Mouse (Mus musculus) forebrain, embryonic 13.5 days (tissue): ENCODE data around the gene Slu7. TPM values are rescaled to one million over a fixed set of nuclear protein-coding genes. Genes with fewer than 3 reads are reported as not detected.

Experiments used
- ATAC-seq: fragments of 200-750 bp; cut with Nextera tagmentation; 2 replicates; pipeline ENCODE4 v1.8.0; 2017
- H3K27ac ChIP-seq: fragments of 300-500 bp; sonication (generic); 2 replicates; pipeline ENCODE4 v1.5.1; 2015; ENCODE audit warnings: inconsistent platforms, mild to moderate bottlenecking, moderate library complexity
- H3K27me3 ChIP-seq: fragments of 300-500 bp; sonication (generic); 2 replicates; pipeline ENCODE4 v1.6.1; 2015; ENCODE audit warnings: mild to moderate bottlenecking, inconsistent platforms
- H3K36me3 ChIP-seq: fragments of 300-500 bp; sonication (generic); 2 replicates; pipeline ENCODE4 v1.6.1; 2015; ENCODE audit warnings: mild to moderate bottlenecking, inconsistent platforms; ENCODE audit not compliant: poor library complexity, severe bottlenecking
- H3K4me1 ChIP-seq: fragments of 300-500 bp; sonication (generic); 2 replicates; pipeline ENCODE4 v1.6.1; 2015; ENCODE audit warnings: inconsistent platforms
- H3K4me2 ChIP-seq: fragments of 300-500 bp; sonication (generic); 2 replicates; pipeline ENCODE4 v1.6.1; 2015; ENCODE audit warnings: inconsistent platforms, mild to moderate bottlenecking, moderate library complexity
- H3K4me3 ChIP-seq: fragments of 300-500 bp; sonication (generic); 2 replicates; pipeline ENCODE4 v1.5.1; 2015; ENCODE audit warnings: mild to moderate bottlenecking, inconsistent platforms
- H3K9ac ChIP-seq: fragments of 300-500 bp; sonication (generic); 2 replicates; pipeline ENCODE4 v1.6.1; 2015; ENCODE audit warnings: mild to moderate bottlenecking, inconsistent platforms
- H3K9me3 ChIP-seq: fragments of 300-500 bp; sonication (generic); replicated peaks from 2 replicates; pipeline ENCODE4 v1.6.1; 2016; ENCODE audit warnings: inconsistent platforms
- WGBS: fragments of 180-500 bp; shearing (Covaris S2); methylation state at CpG from one replicate; pipeline ENCODE4 v1.1.7; 2015; 5-methylcytosine and 5-hydroxymethylcytosine counted together
- polyA plus RNA-seq: library from polyadenylated mRNA; unstranded; fragments of >200 nt; fragmentation: Nextera tagmentation; extraction: Ambion mirVana; gene quantifications from 2 replicates; pipeline ENCODE4 v1.2.1, GENCODE M21; 2015

The Slu7 gene
- polyA plus RNA-seq, 1 experiment from 2014 or later = 68.4 TPM

DNA sequence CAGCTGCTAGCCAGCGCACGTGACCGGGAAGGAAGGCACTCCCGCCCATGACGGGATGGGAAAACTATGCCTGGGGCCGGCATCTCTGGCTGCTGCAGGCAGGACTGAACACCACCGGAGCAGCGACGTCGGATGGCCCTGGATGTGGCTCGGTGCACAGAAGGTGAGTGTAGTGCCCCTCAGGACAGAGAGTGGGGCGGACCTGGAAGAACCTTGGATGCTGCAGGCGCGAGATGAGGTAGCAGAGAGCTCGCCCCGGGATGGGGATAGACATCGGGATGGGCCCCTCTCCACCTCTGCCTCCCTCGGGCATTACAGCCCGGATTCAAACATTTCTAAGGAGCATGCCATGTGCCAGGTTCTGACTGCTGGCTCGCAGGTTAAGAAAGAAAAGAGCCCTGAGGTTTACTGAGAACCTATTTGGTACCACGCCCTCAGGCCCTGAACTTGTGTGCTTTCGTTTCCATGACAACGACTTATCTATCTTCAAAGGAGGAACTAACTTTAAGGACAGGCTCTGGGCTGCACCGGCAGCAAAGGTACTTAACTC lies 40.8 kb downstream of the Slu7 start, which contains the start of gene C1qtnf2:
Gene C1qtnf2 (plus strand): TSS at position 52 of the 550 bp plus-strand sequence.
- peaks cover 7% of the 10 kb centered on the region for H3K4me1 ChIP-seq
- H3K27ac ChIP-seq = no peak within 1 kb of the TSS
- H3K9me3 ChIP-seq = no peaks in the 10 kb centered on the region
- H3K4me2 ChIP-seq = peak within 1 kb of the TSS; percentile 63
- H3K9ac ChIP-seq = peak within 1 kb of the TSS; percentile 57
- ATAC-seq = peak; percentile 84
- WGBS = 2% methylated on average over 24 of the region's 24 CpGs
- H3K4me3 ChIP-seq = peak within 1 kb of the TSS; percentile 35
- no peaks in the 10 kb centered on the region for H3K36me3 ChIP-seq
- peaks cover 4% of the 10 kb centered on the region; the same call in 1 of the 2 replicates for H3K27me3 ChIP-seq

GRCm38 (mm10) chr11:43479376-43479775 lies 45.8 kb downstream of the Slu7 start:
- WGBS = 96% methylated on average over 3 of the region's 3 CpGs
- no peak for ATAC-seq
- Histone ChIP-seq H3K9ac (no peak overlapping the region), H3K9me3 (no peaks in the 10 kb centered on the region), H3K36me3 (no peaks in the 10 kb centered on the region), H3K27ac (no peak overlapping the region), H3K4me1 (peaks cover 6% of the 10 kb centered on the region), H3K4me3 (no peak overlapping the region), H3K27me3 (peaks cover 4% of the 10 kb centered on the region), H3K4me2 (no peak overlapping the region)

- no peak for ATAC-seq
- Histone ChIP-seq H3K9me3 (no peaks in the 10 kb centered on the region), H3K9ac (no peak overlapping the region), H3K27ac (no peak overlapping the region), H3K4me3 (no peak overlapping the region), H3K4me1 (peaks cover 8% of the 10 kb centered on the region; the same call in 1 of the 2 replicates), H3K27me3 (no peaks in the 10 kb centered on the region; the same call in 1 of the 2 replicates), H3K36me3 (no peaks in the 10 kb centered on the region), H3K4me2 (no peak overlapping the region)
- WGBS = 57% methylated on average over 5 of the region's 5 CpGs
Measured at GRCm38 (mm10) chr11:43480561-43480960, 47.0 kb downstream of the Slu7 start.

GRCm38 (mm10) chr11:43481672-43482522 lies 48.4 kb downstream of the Slu7 start:
- no peak for ATAC-seq
- Histone ChIP-seq H3K4me3 (no peak overlapping the region), H3K27ac (no peak overlapping the region), H3K4me2 (no peak overlapping the region), H3K27me3 (no peaks in the 10 kb centered on the region; the same call in 1 of the 2 replicates), H3K4me1 (peaks cover 8% of the 10 kb centered on the region; the same call in 1 of the 2 replicates), H3K9me3 (no peaks in the 10 kb centered on the region), H3K9ac (no peak overlapping the region), H3K36me3 (no peaks in the 10 kb centered on the region)
- WGBS = 63% methylated on average over 3 of the region's 3 CpGs

GRCm38 (mm10) chr11:43483122-43483792 lies 49.7 kb downstream of the Slu7 start:
- Histone ChIP-seq H3K27me3 (no peaks in the 10 kb centered on the region; the same call in 1 of the 2 replicates), H3K9ac (no peak overlapping the region), H3K4me1 (peaks cover 8% of the 10 kb centered on the region; the same call in 1 of the 2 replicates), H3K4me2 (no peak overlapping the region), H3K36me3 (no peaks in the 10 kb centered on the region), H3K4me3 (no peak overlapping the region), H3K9me3 (no peaks in the 10 kb centered on the region), H3K27ac (no peak overlapping the region)
- WGBS = 62% methylated on average over 6 of the region's 6 CpGs
- ATAC-seq = no peak

GRCm38 (mm10) chr11:43484057-43484456 lies 50.5 kb downstream of the Slu7 start:
- Histone ChIP-seq H3K27ac (no peak overlapping the region), H3K4me3 (no peak overlapping the region), H3K4me1 (peaks cover 8% of the 10 kb centered on the region; the same call in 1 of the 2 replicates), H3K27me3 (no peaks in the 10 kb centered on the region; the same call in 1 of the 2 replicates), H3K4me2 (no peak overlapping the region), H3K36me3 (no peaks in the 10 kb centered on the region), H3K9me3 (no peaks in the 10 kb centered on the region), H3K9ac (no peak overlapping the region)
- WGBS = 78% methylated on average over 4 of the region's 4 CpGs
- ATAC-seq = no peak

DNA sequence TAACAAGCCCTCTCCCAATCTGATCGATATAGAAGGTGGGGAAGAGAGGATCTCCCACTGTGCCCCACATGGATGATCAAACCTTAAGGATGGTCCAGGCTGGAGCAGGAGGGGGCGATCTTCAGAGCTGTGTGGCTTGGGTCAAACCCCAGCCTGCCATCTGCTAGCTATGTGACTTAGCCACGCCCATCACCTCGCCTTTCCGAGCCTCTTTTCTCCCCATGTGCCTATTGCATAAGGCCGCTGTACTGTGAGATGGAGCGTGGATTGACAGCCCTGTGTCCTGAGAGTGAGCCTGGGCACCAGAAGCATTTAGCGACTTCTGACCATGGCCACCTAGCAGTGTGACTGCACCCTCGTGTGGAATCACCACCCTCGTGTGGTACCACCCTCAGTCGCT lies 51.1 kb downstream of the Slu7 start:
- Histone ChIP-seq H3K4me3 (no peak overlapping the region), H3K9ac (no peak overlapping the region), H3K27me3 (no peaks in the 10 kb centered on the region; the same call in 1 of the 2 replicates), H3K4me1 (peaks cover 8% of the 10 kb centered on the region; the same call in 1 of the 2 replicates), H3K27ac (no peak overlapping the region), H3K9me3 (no peaks in the 10 kb centered on the region), H3K4me2 (peak overlapping the region; percentile 19; the same call in 1 of the 2 replicates), H3K36me3 (no peaks in the 10 kb centered on the region)
- 0 out of 2 replicates have a peak, but pooled peaks have one; percentile 50 for ATAC-seq
- WGBS = 44% methylated on average over 11 of the region's 11 CpGs

GRCm38 (mm10) chr11:43485855-43486254 lies 52.3 kb downstream of the Slu7 start:
- Histone ChIP-seq H3K27ac (no peak overlapping the region), H3K36me3 (no peaks in the 10 kb centered on the region), H3K27me3 (no peaks in the 10 kb centered on the region; the same call in 1 of the 2 replicates), H3K4me1 (peaks cover 8% of the 10 kb centered on the region; the same call in 1 of the 2 replicates), H3K9me3 (no peaks in the 10 kb centered on the region), H3K4me2 (no peak overlapping the region), H3K9ac (no peak overlapping the region), H3K4me3 (no peak overlapping the region)
- ATAC-seq = no peak
- 84% methylated on average over 9 of the region's 9 CpGs for WGBS

- WGBS = 27% methylated on average over 7 of the region's 7 CpGs
- H3K27me3 ChIP-seq = no peaks in the 10 kb centered on the region
- no peaks in the 10 kb centered on the region for H3K4me1 ChIP-seq
- no peak overlapping the region for H3K27ac ChIP-seq
- no peak overlapping the region for H3K9ac ChIP-seq
- peak; percentile 36 for ATAC-seq
- no peaks in the 10 kb centered on the region for H3K9me3 ChIP-seq
- H3K4me2 ChIP-seq = no peak overlapping the region
- no peak overlapping the region for H3K4me3 ChIP-seq
- H3K36me3 ChIP-seq = no peaks in the 10 kb centered on the region
Measured at GRCm38 (mm10) chr11:43492663-43493062, 59.1 kb downstream of the Slu7 start.

GRCm38 (mm10) chr11:43493815-43494409 lies 60.4 kb downstream of the Slu7 start:
- no peaks in the 10 kb centered on the region; the same call in 1 of the 2 replicates for H3K9me3 ChIP-seq
- H3K9ac ChIP-seq = no peak overlapping the region
- H3K4me3 ChIP-seq = no peak overlapping the region
- no peaks in the 10 kb centered on the region for H3K36me3 ChIP-seq
- ATAC-seq = peak; percentile 82
- H3K27me3 ChIP-seq = no peaks in the 10 kb centered on the region
- H3K27ac ChIP-seq = no peak overlapping the region
- no peaks in the 10 kb centered on the region for H3K4me1 ChIP-seq
- 13% methylated on average over 6 of the region's 6 CpGs for WGBS
- H3K4me2 ChIP-seq = no peak overlapping the region

- Histone ChIP-seq H3K27ac (no peak overlapping the region), H3K4me1 (no peaks in the 10 kb centered on the region), H3K9me3 (no peaks in the 10 kb centered on the region; the same call in 1 of the 2 replicates), H3K4me3 (no peak overlapping the region), H3K4me2 (no peak overlapping the region), H3K36me3 (no peaks in the 10 kb centered on the region), H3K9ac (no peak overlapping the region), H3K27me3 (no peaks in the 10 kb centered on the region)
- no peak; the same call in 1 of the 2 replicates for ATAC-seq
- WGBS = 45% methylated on average over 8 of the region's 8 CpGs
Measured at GRCm38 (mm10) chr11:43495037-43495436, 61.5 kb downstream of the Slu7 start.
